Mouse (Mus musculus) v-Abl transformed pro-B cells (cell line): ENCODE data around the gene Zfp986.
"Not testable (repeated sequence)": the region's sequence is repeated elsewhere in the genome, so short reads cannot be mapped to it uniquely, and the experiment has no call there.

Experiments used
- in situ Hi-C, 2 experiments: fragments of 400-800 bp; cut with MboI; formaldehyde crosslinking; loops; one replicate each; pipeline ENCODE4 v1.15.1; 2025; ENCODE audit not compliant: unreplicated experiment in 2 of 2

The Zfp986 gene

GRCm38 (mm10) chr4:145868494-145868893 is at the start of gene Zfp986:
TSS of gene Zfp986 (plus strand) at chr4:145868794.
- in situ Hi-C loops = not testable (repeated sequence)

- in situ Hi-C loops = not testable (repeated sequence)
These were observed 48.6 kb upstream of the Zfp986 start for GRCm38 (mm10) chr4:145819946-145820345.

- in situ Hi-C loops = not testable (repeated sequence)
These were observed 43.0 kb upstream of the Zfp986 start for GRCm38 (mm10) chr4:145825606-145826005.

- in situ Hi-C loops = not testable (repeated sequence)
These were observed 37.1 kb upstream of the Zfp986 start for GRCm38 (mm10) chr4:145831328-145832062.

- in situ Hi-C loops = not testable (repeated sequence)
These were observed 32.2 kb upstream of the Zfp986 start for GRCm38 (mm10) chr4:145836300-145836862.

GRCm38 (mm10) chr4:145836863-145837440 is 31.6 kb upstream of the Zfp986 start:
- in situ Hi-C loops = not testable (repeated sequence)

- in situ Hi-C loops = not testable (repeated sequence)
These were observed 21.8 kb upstream of the Zfp986 start for GRCm38 (mm10) chr4:145846793-145847192.

- in situ Hi-C loops = not testable (repeated sequence)
These were observed 20.3 kb upstream of the Zfp986 start for GRCm38 (mm10) chr4:145848183-145848890.

- in situ Hi-C loops = not testable (repeated sequence)
These were observed 19.7 kb upstream of the Zfp986 start for GRCm38 (mm10) chr4:145848891-145849214.

- in situ Hi-C loops = not testable (repeated sequence)
These were observed 17.2 kb upstream of the Zfp986 start for GRCm38 (mm10) chr4:145851421-145851820.

GRCm38 (mm10) chr4:145863872-145864271 is 4.7 kb upstream of the Zfp986 start:
- in situ Hi-C loops = not testable (repeated sequence)
